Mouse (Mus musculus) brain, adult 2 months (tissue): ENCODE measurements around the gene Mcm7.

ENCODE experiments used
- DNase-seq: peaks from one replicate; pipeline ENCODE4 v3.0.0; 2011; ENCODE audit warnings: low read depth, low spot score

Mcm7 gene

DNA sequence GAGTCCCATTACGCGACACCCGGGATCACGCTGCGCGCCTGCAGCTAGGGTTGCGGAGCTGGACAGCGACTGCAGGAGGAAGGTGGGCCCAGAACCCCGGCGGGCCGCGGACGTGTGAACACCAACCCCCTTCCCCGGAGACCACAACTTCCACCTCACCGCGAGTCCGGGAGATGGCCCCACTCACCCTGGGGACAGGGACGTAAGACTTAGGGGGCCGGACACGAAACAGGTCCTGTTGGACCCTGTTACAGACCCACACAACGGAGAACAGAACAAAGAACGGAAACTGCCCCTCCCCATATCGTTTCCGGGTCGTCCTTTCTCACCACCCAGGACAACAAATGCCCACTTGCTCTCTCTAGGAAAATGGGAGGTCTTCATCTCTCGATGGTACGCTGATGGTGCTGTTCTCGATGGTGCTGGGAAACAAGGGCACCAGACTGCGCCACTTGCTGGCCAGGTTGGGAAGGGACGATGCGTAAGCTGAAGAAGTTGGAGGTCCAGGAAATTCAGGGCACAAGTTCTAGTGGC is 16.7 kb downstream of the Mcm7 start, which contains the start of gene Zfp113:
TSS of gene Zfp113 (minus strand) at position 302 of the 534 bp plus-strand sequence.
- peak; percentile 99 for DNase-seq

DNA sequence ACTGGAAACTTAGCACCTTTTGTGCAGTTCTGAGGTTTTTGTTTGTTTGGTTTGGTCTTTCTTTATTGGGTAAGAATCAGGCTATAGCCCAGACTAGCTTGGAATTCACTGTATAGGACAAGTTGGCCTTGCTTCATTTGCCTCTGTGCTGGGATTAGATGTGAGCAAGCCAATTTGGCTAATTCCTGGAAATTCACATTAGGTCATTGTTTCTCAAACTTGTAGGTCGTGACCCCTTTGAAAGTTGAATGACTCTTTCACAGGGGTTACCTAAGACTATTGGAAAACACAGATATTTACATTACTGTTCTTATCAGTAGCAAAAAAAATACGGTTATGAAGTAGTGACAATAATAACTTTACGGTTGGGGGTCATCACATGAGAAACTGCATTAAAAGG is 17.8 kb downstream of the Mcm7 start:
- DNase-seq, result no peak

- no peak for DNase-seq
Observed at GRCm38 (mm10) chr5:138138585-138138984, 33.6 kb downstream of the Mcm7 start.

DNA sequence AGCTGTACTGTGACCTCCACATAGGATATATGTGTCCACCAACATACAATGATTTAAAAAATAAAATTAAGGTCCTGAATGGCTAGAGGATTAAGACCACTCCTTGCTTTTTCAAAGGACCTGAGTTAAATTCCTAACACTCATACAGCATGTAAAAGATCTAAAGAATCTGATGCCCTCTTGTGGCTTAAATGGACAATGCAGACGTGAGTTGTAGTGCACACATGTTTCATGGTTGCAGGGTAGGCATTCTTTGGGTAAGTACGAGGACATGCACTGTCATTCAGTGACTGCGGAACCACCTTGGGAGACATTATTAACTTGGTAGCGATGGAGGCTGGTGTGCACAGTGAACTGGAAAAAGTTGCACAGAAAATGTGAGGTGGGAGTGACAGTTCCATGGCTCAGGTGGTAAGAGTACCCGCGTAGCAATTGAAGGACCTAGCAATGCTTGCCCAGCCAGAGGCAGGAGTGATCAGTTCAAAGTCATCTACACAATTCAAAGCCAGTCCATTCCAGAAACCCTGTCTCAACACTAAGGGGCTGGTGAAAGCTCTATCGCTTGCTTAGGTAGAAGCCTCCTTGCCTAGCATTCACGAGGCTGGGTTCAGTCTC is 34.2 kb downstream of the Mcm7 start:
- DNase-seq, result peak; percentile 64

- DNase-seq, result no peak
Observed at GRCm38 (mm10) chr5:138137257-138137656, 35.0 kb downstream of the Mcm7 start.

DNA sequence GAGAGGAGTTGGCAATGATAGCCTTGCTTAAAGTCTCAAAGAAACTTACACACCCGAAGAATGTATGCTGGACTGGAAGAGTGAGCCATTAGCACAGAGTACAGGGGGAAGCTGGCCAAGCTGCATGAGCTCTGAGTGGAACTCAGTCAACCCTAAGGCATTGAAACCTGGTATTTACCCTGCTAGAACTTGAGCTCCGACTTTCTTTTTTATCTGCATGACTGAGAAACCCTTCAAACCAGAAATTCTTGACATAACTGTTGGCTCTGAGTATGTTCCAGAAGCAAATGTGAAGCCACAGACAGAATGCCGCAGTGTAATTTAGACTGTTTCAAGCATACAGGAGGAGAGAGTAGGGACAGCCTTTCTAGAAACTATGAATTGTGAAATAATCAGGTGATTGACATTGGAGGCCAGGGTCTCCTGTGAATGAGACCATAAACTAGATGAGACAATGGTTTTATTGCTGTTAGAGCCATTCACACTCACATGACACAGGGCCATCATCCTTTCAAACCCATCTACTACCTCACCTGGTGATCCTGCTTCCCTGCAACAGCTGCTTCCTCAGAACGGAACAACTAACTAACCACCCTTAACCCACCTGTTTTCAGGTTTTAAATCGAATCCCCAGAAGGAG is 39.7 kb downstream of the Mcm7 start:
- DNase-seq, result no peak

DNA sequence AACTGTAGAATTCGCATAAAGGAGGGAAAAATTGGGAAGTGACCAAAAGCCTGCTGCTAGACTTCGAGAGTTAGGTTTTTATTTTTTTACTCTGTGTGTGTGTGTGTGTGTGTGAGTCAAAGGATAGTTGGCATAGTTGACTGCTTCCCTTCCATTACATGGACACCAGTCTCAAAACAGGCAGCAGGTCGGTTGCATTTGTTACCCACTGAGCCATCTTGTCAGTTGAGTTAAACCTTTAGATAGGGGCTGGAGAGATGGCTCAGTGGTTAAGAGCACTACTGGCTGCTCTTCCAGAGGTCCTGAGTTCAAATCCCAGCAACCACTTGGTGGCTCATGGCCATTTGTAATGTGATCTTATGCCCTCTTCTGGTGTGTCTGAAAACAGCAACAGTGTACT is 54.2 kb downstream of the Mcm7 start:
- DNase-seq, result no peak

- no peak for DNase-seq
Observed at GRCm38 (mm10) chr5:138117199-138118015, 54.8 kb downstream of the Mcm7 start.

DNA sequence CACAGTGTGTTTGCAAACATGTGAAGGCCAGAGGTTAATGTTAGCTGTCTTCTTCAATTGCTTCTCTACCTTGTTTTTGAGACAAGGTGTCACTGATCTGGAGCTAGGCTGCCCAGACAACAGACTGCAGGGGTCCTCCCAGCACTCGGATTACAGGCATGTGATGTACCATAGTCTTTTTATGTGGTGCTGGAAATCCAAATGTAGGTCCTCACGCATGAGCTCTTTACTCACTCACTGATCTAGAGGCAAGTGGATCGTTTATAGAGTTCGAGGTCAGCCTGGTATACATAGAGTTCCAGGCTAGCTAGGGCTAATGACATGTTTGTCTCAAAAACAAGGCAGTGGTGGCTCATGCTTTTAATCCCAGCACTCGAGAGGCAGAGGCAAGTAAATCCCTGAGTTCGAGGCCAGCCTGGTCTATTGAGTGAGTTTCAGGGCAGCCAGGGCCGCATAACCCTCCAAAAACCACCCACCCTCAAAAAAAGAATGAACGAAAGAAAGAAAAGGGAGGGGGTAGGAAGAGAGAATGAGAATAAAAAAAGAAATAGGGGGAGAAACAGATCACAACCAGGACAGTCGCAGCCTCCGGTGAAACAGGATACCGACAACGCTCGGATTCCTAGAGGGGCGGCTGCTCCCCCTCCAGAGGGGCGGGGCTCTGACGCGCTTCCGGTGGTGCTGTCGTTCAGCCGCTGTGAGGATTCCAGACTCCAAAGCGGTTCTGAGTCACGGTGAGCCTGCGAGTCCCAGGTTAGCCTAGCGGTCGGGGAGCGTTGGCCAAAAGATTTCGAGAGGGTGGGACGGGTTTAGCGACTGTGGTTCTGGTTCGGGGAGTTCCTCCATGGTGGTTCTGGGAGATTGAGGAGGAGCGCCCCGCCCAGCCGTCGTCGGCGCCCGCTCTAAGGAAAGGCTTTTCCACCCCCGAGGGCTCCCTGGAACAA is 55.7 kb downstream of the Mcm7 start, which contains the start of gene Zscan21:
TSS of gene Zscan21 (plus strand) at position 649 of the 944 bp plus-strand sequence.
- peak; percentile 96 for DNase-seq
